Mouse (Mus musculus): ENCODE data around the gene Eng.

- no peak for TF ChIP-seq POLR2A (IDR thresholded peaks at IDR 0.05; ENCODE audit: borderline replicate concordance, control insufficient read depth, low read depth, low read length)
- no peak for TF ChIP-seq CTCF (IDR thresholded peaks at IDR 0.05; ENCODE audit: control insufficient read depth, insufficient read depth, low read length)
Measured at GRCm38 (mm10) chr2:32625212-32625872, 21.1 kb upstream of the Eng start.
